Mouse (Mus musculus) left cerebral cortex, adult 11 months (tissue): Measurements from ENCODE around the gene E2f1.

Experiments used
- DNase-seq: peaks from one replicate; pipeline ENCODE4 v3.0.0; 2022; ENCODE audit warnings: low spot score

The E2f1 gene

DNA sequence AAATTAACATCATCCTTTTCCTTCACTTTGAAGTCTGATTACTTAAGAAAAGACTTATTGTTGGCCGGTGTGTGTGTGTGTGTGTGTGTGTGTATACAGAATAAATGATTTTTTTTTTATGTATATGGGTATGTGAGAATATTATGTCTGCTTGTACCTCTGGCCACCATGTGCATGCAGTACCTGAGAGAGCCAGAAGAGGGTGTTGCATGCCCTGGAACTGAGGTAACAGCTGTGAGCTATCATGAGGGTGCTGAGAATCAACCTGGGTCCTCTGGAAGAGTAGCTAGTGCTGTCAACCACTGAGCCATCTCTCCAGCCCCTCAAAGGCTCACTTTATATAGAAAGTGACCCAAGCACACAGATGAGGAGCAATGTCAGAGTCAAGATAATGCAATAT, 11.7 kb upstream of the E2f1 start:
- no peak for DNase-seq

DNA sequence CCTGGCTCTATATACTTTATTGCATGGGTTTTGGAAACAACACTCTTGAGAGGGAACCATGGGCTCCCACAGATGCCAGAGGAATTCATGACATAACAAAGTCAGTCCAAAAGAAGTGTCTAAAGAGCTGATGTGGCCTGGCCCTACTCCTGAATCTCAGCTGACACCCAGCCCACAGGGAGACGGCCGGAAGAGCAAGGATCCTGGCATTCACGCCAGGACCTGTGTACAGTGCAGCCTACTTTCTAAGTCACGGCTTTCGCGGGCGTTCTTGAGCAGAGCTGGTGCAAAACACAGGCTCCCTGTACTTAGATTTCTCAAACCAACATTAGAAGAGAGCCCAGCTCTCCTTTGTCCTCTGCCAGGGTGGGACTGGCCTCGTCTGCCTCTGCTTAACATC, 10.9 kb upstream of the E2f1 start:
- DNase-seq: no peak

DNA sequence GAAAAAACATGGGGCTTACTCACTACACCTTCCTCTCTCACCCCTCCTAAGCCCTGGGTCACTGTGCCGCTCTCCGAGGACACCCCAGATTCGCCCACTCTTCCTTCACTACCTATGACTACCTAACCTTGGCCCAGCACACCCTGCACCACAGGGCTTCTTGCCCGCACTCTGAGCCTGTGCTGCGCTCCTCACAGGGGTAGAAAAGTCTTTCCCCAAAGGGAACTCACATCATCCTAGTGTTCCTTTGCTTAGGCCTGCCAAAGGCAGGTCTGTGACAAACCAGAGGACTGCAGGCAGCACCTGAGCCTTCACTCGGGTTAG, 8.0 kb upstream of the E2f1 start:
- no peak for DNase-seq

DNA sequence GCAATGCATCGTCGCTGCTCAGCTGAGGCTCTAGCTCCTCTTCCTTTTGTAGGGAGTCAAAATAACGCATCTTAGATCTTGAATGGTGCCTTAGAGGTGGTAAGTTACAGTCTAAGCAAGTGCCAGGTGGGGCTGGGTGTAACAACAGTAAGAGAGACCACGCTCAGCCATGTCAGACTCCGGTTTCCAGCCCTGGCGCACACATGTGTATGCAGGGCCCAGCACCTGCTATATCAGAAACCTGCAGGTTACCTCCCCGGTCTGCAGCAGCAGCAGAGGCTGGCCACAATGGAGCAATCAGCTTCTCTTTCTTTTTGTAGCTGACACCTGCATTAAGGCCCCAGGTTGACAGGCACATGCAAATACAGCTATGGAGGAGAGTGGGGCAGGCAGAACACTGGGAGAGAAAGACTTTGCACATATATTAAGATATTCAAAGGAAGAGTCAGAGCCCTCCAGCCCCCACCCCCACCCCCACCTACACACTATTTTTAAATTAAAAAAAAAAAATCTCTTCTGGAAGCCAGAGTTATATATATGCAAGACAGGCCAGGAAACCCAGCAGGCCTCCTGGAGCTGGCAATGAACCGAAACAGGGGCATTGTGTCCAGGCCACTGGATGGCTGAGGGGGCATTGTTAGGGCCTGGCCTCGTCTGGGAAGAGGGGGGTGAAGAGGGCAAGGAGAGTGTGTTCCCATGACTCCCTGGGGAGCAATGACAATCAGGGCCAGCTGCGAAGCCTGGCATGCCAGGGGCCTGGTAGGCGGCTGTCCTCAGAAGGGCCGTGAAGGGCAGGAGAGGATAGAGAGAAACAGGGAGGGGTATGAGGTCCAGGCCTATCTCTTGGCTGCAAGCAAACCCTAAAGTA, 7.4 kb upstream of the E2f1 start:
- no peak for DNase-seq

DNA sequence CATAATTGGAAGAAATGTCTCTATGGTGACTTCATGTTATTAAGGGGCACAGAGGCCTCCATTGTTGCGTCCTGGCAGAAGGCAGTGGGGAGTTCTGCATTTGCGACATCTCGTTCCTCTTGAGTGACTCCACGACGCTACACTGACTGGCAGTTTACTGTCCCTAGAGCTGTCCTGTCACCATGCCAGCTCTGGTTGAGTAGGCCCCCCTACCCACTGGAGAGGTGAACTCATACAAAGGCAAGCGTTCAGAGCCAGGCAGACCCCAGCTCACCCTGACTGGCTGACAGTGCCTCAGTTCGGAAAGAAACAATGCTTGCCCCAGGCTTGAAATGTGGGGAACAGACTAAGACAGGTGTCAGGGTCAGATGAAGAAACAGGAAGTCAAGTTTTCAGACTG, 4.6 kb upstream of the E2f1 start:
- DNase-seq: no peak

DNA sequence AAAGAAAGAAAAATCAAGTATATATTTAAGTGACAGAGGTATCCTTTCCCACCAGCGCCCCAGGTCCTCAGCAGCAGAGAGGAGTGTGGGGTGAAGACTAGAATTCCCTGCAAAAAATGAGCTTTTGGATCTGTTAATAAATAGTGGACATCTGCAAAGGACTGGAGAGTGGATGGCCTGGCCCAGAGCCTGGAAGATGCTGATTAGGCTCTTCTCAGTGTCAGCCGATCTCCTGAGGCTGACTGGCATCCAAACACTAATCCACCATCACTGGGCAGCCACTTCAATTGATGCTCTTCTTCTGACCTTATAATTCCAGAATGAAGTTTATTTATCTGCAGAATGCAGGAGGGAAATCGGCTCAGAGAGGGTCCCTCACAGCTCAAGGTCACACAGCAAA, 3.3 kb upstream of the E2f1 start:
- no peak for DNase-seq

DNA sequence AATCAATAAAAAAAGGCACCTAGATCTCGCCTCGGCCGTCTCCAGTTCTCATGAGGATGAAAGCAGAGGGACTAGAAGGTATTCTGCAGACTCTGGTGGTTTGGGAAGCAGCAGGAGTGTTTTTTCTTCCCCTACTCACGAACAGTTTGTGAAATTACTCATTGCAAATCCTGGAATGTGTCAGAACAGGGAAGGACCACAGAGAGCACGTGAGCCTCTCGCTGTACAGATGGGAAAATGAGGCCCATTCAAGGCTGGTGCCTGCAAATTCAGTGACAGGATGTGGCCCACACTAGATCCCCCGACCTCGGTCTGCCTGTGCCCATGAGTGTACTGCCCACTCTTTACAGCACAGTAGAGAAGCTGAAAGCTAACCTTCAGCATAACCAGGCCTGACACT, 2.3 kb upstream of the E2f1 start:
- DNase-seq: no peak

DNA sequence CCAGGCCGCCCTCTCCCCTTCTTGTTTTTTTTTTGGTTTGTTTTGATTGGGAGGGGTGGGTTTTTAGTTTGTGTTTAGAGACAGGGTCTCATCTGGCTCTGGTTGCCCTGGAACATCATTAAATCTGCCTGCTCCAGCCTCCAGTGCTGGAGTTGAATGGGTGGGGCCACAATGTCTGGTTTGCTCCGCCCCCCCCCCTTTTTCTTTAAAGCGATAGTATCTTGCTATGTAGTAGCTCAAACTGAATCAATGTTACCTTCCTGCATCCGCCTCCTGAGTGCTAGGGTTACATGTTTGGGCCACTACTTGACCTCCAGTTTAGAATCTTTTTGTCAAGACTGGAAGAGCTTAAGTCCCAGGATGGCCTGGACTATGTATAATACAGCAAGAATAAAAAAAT, 1.6 kb upstream of the E2f1 start:
- DNase-seq: no peak

DNA sequence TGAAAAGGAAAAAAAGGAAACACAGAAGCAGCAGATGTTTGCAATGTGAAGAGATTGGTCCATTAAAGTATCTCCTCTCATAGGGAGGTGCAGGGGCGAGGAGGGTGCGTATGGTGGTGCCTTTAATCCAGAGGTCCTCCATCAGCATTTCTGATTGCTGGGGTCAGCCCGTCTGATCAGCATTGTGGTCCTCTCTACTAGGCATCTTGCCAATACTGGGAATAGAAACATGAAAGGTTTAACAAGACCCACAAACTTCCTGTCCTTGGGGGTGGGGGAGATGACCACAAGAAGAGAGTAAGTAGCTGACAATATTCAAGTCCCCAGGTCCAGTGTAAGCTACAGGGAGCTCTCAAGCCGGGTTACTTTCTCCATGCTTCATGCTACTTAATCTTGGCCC, 974 bp upstream of the E2f1 start:
- no peak for DNase-seq

DNA sequence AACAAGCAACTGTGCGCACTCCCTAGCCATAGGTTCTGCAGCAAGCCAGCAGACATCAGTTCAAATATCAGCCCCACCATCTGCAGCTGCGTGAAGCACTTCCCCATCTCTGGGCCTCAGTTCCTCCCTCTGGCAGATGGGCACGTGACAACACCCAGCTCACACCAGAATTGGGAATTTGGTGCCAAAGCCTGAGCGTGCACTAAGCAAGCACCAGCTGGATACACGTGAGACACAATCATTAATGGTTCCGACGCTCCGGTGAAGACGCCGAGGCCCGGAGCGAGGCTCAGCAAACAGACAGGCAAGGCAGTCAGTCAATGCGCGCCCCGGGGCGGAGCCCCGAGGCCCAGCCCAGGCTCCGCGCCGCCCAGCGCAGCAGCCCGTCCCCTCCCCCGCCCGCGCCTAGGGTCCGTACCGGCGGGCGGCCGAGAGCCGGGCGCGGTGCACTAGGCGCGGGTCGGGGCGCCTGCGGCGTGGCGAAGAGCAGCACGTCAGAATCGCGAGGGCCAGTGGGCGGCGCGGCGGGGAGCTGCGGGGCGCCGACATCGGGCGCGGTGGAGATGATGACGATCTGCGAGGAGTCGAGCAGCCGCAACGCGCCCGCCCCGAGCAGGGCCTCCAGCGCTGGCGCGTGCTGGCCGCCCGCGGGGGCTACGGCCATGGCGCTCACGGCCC, 482 bp downstream of the E2f1 start:
- DNase-seq: no peak

DNA sequence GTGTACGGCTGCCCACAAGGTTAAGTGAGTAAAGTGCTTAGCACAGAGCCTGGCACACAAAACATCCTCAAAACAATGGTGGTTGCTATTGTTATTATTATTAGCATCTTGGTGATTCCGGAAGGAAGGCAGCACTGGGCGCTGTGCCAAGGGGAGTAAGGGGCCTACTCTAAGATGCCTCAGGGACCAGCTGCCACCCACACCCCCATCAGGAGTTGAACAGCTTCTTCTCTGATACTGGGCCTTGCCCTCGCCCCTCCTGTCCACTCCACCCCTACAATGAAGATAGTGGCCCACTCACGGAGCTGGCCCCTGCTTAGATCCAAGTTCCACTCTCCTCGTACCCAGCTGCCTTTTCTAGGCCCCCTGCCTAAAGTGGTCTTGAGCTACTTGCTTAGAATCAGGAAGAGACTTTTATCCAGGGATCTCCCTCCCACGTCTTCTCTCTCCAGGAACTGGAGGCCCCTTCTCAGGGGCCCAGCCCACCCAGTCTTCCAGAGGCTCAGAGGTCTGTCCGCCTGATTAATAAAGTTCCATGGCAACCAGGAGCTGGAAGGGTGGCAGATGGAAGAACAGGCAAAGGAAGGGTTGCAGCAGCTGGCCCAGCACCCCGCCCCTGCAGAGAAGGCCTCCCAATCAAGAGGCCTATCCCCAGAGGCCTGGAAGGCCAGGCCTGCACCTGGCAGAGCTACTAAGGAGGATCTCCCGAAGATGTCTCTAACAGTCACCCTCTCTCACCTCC, 1.2 kb downstream of the E2f1 start:
- DNase-seq: no peak

DNA sequence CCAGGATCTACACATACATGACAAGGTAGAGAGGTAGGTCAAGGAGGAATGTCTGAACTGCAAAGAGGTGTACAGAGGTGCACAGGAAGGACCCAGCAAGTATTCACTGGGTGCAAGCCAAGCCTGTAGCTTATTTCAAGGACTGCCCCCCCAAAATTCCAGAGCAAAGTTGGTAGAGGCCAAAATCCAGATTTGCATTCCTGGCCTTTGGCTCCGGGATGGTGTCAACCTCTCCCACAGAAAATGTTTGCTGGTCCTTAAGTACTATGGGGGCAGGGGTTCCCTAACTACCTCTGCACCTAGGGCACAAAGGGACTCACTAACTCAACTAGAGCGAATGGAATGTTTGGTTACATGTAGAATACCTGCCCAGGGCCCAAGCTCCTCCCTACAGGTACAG, 1.9 kb downstream of the E2f1 start:
- DNase-seq: no peak

DNA sequence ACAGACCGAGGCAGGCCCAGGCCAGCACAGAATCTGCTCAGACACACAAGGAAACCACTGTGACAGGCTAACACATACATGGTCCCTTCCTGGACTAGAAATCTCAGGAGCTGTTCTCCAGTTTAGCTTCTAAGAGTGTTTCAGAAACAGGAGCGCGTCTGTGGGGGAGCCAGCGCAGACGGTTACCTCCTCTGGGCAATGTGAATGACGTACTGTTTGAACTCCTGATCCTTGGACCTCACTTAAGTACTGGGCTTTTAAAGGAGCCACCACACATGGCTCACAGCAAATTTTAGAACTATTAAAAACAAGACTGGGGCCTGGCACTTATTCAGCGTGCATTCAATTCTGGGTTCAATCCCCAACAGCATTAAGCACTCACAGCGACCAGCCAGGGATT, 3.1 kb downstream of the E2f1 start:
- DNase-seq: no peak

DNA sequence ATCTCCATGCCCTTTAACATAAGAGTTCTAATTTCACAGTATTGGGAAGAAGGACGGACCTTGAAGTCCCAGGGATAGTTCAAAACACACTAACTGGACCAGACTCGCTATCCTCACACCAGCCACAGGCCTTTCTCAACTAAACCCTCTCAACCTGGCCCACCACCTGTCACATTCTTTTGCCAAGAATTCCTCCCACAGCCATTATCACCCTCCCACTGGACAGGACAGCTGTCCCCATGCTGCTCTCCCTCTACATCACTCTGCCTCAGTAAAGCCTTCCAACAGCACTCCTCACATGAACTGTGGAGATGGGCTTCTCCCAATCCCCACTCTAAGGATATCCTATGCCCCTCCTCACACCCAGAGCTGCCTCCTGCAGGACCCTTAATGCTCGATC, 4.1 kb downstream of the E2f1 start:
- no peak for DNase-seq

DNA sequence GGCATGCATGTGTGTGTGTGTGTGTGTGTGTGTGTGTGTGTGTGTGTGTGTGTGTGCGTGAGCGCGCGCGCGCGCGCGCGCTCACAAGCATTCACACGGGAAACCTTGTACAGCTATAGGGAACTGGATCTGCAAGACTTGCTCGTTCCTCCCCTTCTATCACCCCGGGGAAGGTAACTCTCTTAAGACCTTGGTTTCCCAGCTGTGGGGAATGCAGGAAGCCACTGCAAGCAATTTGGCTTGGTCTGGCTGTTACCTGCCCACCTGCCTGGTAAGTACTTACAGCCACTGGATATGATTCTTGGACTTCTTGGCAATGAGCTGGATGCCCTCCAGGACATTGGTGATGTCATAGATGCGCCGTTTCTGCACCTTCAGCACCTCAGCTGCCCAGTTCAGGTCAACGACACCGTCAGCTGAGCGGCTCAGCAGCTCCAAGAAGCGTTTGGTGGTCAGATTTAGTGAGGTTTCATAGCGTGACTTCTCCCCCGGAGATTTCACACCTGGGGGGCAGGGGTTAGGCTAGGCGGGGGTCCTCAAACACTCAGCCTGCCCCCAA, 6.0 kb downstream of the E2f1 start:
- no peak for DNase-seq

DNA sequence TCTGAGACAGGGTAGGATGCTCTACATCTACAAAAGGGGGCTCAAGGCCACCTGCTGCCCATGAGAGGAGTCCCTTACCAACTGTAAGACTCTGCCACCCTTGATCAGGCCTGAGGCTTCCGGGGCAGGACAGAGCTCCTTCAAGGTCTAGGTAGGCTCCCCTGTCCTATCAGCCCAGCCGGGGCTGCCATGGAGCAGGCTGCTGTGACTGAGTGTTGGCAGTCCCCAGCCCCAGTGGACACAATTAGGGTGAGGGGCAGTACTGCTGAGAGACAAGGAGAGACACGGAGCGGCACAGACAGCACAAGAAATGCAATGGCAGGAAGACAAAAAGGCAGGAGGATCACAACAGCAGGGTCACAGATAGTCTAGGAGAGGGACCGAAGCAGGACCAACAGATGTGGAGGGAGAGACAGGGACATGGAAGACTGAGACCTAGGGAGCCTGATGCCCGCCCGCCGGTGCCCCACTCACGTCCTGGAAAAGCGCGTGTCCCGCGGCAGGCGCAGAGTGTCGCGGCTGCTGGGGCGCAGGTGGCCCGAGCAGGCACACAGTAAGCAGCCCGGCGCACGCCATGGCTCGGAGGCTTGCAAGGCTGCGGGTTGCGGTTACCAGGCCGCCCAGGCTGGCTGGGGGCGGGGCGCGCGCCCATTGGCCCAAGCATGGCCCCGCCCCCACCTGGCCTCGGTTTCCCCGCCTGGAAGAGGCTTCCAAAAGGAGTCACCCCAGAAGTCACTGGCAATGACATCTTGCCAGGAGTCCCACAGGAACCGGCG, 11.2 kb downstream of the E2f1 start, which contains the start of gene Necab3:
Gene Necab3 (minus strand): TSS at position 627 of the 776 bp plus-strand sequence.
- DNase-seq: no peak

DNA sequence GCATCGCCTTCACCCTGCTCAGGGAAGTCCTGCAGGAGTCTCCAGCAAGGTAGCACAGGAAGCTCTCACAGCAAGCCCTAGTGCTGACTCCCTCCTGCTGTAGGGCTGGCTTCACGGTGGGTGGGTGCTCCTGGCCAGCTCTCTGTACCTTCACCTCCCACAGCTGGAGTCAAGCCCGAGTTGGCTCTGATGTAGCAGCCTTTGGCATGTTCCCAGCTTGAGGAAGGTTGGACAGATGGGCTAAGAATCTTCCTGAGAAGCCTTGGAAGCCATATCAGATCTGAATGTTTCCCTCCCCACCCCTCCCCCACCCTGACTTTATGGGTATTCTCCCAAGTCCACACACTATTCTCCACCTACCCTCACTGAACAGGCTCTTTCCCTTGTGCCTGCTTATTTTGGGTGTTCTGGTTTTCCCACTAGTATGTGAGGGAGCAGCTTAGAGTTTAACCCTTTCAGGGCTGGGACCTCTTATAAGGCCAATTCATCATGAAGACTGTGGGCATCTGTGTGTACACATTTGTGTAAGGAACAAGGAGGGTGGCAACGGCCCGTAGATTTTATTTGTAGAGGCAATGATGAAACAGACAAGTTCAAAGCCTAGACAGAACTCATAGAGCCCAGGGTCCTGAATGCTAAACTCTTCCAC, 12.4 kb downstream of the E2f1 start:
- DNase-seq: no peak

DNA sequence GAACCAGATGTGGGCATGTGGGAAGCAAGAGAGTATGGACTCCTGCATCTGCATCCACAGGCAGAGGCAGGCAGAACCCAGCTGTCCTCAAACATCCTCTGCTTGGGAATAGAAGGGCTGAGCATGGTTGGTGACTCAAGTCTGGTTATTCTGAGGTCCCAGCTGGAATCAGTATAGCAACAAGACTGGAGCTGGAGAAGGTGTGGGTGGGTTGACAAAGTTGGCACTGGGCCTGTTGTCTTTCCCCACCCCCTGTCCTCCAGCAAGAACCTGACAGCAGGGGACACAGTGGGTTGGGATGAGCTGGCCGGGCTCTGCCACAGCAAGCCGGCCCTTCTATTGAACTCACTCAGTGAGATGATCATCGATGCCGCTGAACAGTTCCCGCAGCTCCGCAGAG, 14.5 kb downstream of the E2f1 start:
- no peak for DNase-seq

DNA sequence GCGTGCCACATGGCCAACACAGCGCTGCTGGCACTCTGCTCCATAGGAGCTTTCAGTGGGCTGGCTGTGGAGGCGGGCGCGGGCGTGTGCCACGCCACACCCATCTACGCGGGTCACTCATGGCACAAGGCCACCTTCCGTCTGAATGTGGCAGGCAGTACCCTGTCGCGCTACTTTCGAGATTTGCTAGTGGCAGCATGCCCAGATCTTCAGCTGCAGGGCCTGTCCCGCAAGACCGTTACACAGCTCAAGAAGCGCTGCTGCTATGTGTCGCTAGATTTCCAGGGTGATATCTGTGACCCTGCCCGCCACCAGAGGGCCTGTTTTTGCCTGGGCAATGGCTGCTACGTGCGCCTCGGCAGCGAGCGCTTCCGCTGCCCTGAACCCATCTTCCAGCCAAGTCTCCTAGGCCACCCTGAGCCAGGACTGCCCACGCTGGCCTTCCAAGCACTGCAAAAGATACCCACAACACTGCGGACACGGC, 17.2 kb downstream of the E2f1 start:
- no peak for DNase-seq

DNA sequence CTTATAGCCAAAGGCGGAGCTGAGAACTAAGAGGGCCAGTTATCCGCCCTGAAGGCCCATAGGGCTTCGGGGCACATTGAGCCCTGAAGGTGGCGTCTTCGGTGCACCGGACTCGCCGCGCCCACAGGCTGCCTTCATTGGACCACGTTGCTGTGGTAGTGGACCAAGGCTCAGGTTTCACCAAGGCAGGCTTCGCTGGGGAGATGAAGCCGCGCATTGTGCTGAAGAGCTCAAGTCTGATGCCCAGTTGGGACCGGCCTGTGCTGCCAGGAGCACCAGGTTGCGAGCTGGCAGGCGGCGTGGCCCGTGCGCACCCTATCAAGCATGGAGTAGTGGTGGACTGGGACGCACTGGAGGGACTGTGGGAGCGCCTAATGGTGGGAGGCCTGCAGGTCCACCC, 17.8 kb downstream of the E2f1 start:
- no peak for DNase-seq

DNA sequence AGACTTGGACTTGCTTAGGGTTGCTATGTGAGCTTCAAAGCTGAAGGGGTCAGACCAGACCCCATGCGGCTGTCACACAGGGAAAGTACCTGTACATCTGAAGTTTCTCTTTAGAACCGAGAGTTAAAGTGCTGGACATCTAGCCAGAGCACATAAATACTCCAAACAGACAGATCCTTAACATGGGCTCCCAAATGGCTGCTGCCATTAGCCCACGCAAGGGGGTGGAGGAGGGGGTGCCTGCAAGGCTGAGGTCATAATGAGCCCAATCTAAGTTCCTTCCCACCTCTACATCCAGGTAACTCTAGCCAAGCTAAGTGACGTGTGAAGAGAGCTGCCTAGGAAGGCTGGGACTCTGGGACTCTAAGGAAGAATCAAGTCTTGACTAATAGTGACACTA, 18.2 kb downstream of the E2f1 start, which contains the start of gene Actl10:
Gene Actl10 (plus strand): TSS at position 301 of the 400 bp plus-strand sequence.
- no peak for DNase-seq
